Mouse (Mus musculus) thymus, adult 2 months (tissue): Measurements from ENCODE around the gene Farp1.

Experiments
- CTCF ChIP-seq: fragments of 200-500 bp; IDR thresholded peaks from 2 replicates; pipeline ENCODE4 v1.5.1; 2012; ENCODE audit warnings: mild to moderate bottlenecking, control low read depth, low read length, moderate library complexity, borderline replicate concordance; ENCODE audit not compliant: control insufficient read depth, poor library complexity, insufficient read depth; ENCODE audit errors: extremely low read depth
- POLR2A ChIP-seq: fragments of 200-500 bp; IDR thresholded peaks from 2 replicates; pipeline ENCODE4 v1.6.1; 2012; ENCODE audit warnings: mild to moderate bottlenecking, low read length, control low read depth, moderate library complexity; ENCODE audit not compliant: control insufficient read depth, poor library complexity, insufficient read depth; ENCODE audit errors: extremely low read depth

DNA sequence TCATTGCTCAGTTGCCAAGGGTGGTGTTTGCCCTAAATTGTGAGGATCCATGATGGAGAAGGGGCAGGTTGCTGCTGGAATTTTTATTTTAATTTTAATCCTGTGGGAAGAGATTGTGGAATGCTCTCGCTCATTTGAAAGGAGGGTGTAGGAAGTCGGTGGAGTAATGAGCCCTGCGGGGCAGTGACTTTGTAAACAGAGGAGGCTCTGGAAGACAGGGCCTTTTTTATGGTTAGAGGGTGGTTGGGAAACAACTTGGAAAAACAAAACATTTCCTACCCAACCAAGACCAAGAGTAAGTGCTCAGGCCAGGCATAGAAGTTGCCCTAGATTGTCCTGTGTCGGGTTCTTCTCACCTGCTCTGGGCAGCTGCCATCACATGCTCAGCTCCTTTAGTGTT, 146.8 kb downstream of the Farp1 start:
- TF ChIP-seq CTCF (no peak), POLR2A (no peak)
